8 mouse cellular contexts compared by ENCODE assay signal in the genomic region with DNA sequence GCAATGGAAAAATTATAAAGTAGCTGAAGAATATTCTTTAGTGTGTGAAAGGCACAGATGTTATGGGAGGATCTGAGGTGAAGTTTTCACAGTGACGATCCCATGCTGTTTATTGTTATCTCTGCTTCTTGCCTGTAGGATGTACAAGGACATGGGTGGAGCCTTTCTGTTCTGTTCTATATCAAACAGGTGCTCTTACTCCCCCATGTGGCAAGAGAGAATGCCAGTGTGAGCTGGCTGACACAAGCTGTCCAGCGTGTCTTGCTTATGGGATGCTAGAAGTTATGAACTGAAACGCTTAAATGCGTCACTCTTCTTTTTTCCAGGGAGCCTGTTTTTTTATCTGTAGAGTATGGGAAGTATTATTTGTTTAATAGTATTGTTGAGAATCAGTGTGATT.
DNase-seq lines count a peak whose midpoint lies in the region; ATAC-seq and TF ChIP-seq lines count a peak whose summit lies in the region.

No protein-coding gene starts in this region.

- no peak overlapping the region for H3K4me3 ChIP-seq in left cerebral cortex, adult 2 months
- no peak overlapping the region for H3K4me3 ChIP-seq in embryonic facial prominence, embryonic 14.5 days (ENCODE audit: low read depth, low read length)
- no peak overlapping the region for H3K4me3 ChIP-seq in midbrain, embryonic 15.5 days

- H3K9ac ChIP-seq in embryonic facial prominence, embryonic 14.5 days (ENCODE audit: low read depth, low read length): no peak overlapping the region
- no peak overlapping the region for H3K9ac ChIP-seq in midbrain, embryonic 15.5 days

- H3K4me2 ChIP-seq in embryonic facial prominence, embryonic 14.5 days (ENCODE audit: low read depth, low read length): no peak overlapping the region
- H3K4me2 ChIP-seq in midbrain, embryonic 15.5 days: no peak overlapping the region

- no peak for ATAC-seq in embryonic facial prominence, embryonic 14.5 days (ENCODE audit: low read depth)
- ATAC-seq in midbrain, embryonic 15.5 days (replicated peaks): peak; percentile 48; the same call in 1 of the 2 replicates

- no peaks in the 10 kb centered on the region for H3K4me1 ChIP-seq in embryonic facial prominence, embryonic 14.5 days (ENCODE audit: control insufficient read depth, insufficient read depth, low read length)
- no peaks in the 10 kb centered on the region for H3K4me1 ChIP-seq in midbrain, embryonic 15.5 days

- no peaks in the 10 kb centered on the region for H3K36me3 ChIP-seq in embryonic facial prominence, embryonic 14.5 days (ENCODE audit: control insufficient read depth, insufficient read depth, low read length)
- H3K36me3 ChIP-seq in midbrain, embryonic 15.5 days (replicated peaks): no peaks in the 10 kb centered on the region

- 46% methylated on average over 4 of the region's 4 CpGs for WGBS in embryonic facial prominence, embryonic 14.5 days
- 46% methylated on average over 4 of the region's 4 CpGs for WGBS in midbrain, embryonic 15.5 days

- DNase-seq in left cerebral cortex, adult 2 months (ENCODE audit: extremely low spot score in 1 of 2, low spot score in 2 of 2): peak in 1 of 2 experiments; percentile 23
- no peak for DNase-seq in left cerebral cortex, adult 11 months (ENCODE audit: low spot score)
- peak; percentile 81 for DNase-seq in brain, embryonic 14.5 days (ENCODE audit: low read depth)
- peak; percentile 80 for DNase-seq in embryonic facial prominence, embryonic 14.5 days (ENCODE audit: low spot score)
- no peak for DNase-seq in right cerebral cortex, postnatal 25 days
- DNase-seq in yolk sac, embryonic 10.5 days (ENCODE audit: low spot score): no peak
- DNase-seq in spleen, adult 12 weeks (ENCODE audit: low spot score): no peak

- no peaks in the 10 kb centered on the region for H3K9me3 ChIP-seq in embryonic facial prominence, embryonic 14.5 days (ENCODE audit: control insufficient read depth, low read length)
- H3K9me3 ChIP-seq in midbrain, embryonic 15.5 days: no peaks in the 10 kb centered on the region

- no peak for TF ChIP-seq POLR2A in brain, embryonic 14.5 days (IDR thresholded peaks at IDR 0.05; ENCODE audit: borderline replicate concordance, extremely low read depth, insufficient read depth, insufficient read length, poor library complexity, severe bottlenecking)

- intact Hi-C loops in left cerebral cortex, adult 2 months (cut with DNase I): loop anchor here (5.0 kb wide), 1 partner anchor 1118 kb away; no protein-coding TSS in a partner anchor

- no peak overlapping the region for H3K27ac ChIP-seq in left cerebral cortex, adult 2 months
- no peak overlapping the region for H3K27ac ChIP-seq in embryonic facial prominence, embryonic 14.5 days (replicated peaks; ENCODE audit: low read depth, low read length)
- no peak overlapping the region for H3K27ac ChIP-seq in midbrain, embryonic 15.5 days

- TF ChIP-seq CTCF in left cerebral cortex, adult 2 months (IDR thresholded peaks at IDR 0.05): peak; percentile 54
- TF ChIP-seq CTCF in brain, embryonic 14.5 days (IDR thresholded peaks at IDR 0.05; ENCODE audit: borderline replicate concordance, extremely low read depth, insufficient read depth, insufficient read length): peak; percentile 58; the same call in 1 of the 2 replicates

- no peaks in the 10 kb centered on the region for H3K27me3 ChIP-seq in embryonic facial prominence, embryonic 14.5 days (replicated peaks; ENCODE audit: control insufficient read depth, insufficient read depth, low read length)
- H3K27me3 ChIP-seq in midbrain, embryonic 15.5 days (replicated peaks): no peaks in the 10 kb centered on the region

Comparison
In these comparisons a context has a peak if more than half of its experiments do, and no peak if none do; other contexts are left out.
1. DNase-seq: peak in brain, embryonic 14.5 days (single experiment) and embryonic facial prominence, embryonic 14.5 days (single experiment); none in left cerebral cortex, adult 11 months (single experiment), right cerebral cortex, postnatal 25 days (single experiment), yolk sac, embryonic 10.5 days (single experiment) and spleen, adult 12 weeks (single experiment).